Mouse (Mus musculus) CH12.LX (cell line): ENCODE measurements around the gene Smox.

ENCODE experiments used
- CTCF ChIP-seq, 2 experiments: IDR thresholded peaks in 1 of 2; conservative IDR thresholded peaks in 1 of 2; 2 replicates each; pipeline ENCODE4 v1.5.1; 2011 to 2012; ENCODE audit warnings: low read depth in 2 of 2, low read length in 2 of 2, improper control_type of control experiment in 1 of 2, inconsistent platforms in 1 of 2, mild to moderate bottlenecking in 1 of 2, moderate library complexity in 1 of 2
- E2F4 ChIP-seq: IDR thresholded peaks from 2 replicates; pipeline ENCODE4 v1.6.1; 2011; ENCODE audit warnings: low read depth, low read length, improper control_type of control experiment; ENCODE audit not compliant: insufficient replicate concordance
- ETS1 ChIP-seq: conservative IDR thresholded peaks from 2 replicates; pipeline ENCODE4 v1.6.1; 2012; ENCODE audit warnings: low read depth, mild to moderate bottlenecking, inconsistent platforms, low read length, improper control_type of control experiment, moderate library complexity
- GABPA ChIP-seq: IDR thresholded peaks from 2 replicates; pipeline ENCODE4 v1.6.1; 2012; ENCODE audit warnings: low read depth, low read length, improper control_type of control experiment, inconsistent platforms; ENCODE audit not compliant: insufficient replicate concordance
- NELFE ChIP-seq: IDR thresholded peaks from 2 replicates; pipeline ENCODE4 v1.6.1; 2011; ENCODE audit warnings: low read depth, low read length, improper control_type of control experiment
- POLR2A ChIP-seq: IDR thresholded peaks from 2 replicates; pipeline ENCODE4 v1.6.1; 2011; ENCODE audit warnings: low read depth, mild to moderate bottlenecking, improper control_type of control experiment, low read length
- RCOR1 ChIP-seq: conservative IDR thresholded peaks from 2 replicates; pipeline ENCODE4 v1.6.1; 2012; ENCODE audit warnings: low read depth, mild to moderate bottlenecking, inconsistent platforms, low read length, improper control_type of control experiment
- ZC3H11A ChIP-seq: IDR thresholded peaks from 2 replicates; pipeline ENCODE4 v1.6.1; 2012; ENCODE audit warnings: low read depth, mild to moderate bottlenecking, inconsistent platforms, low read length, improper control_type of control experiment
- ZNF384 ChIP-seq: IDR thresholded peaks from 2 replicates; pipeline ENCODE4 v1.6.1; 2012; ENCODE audit warnings: low read depth, low read length, improper control_type of control experiment, inconsistent platforms

DNA sequence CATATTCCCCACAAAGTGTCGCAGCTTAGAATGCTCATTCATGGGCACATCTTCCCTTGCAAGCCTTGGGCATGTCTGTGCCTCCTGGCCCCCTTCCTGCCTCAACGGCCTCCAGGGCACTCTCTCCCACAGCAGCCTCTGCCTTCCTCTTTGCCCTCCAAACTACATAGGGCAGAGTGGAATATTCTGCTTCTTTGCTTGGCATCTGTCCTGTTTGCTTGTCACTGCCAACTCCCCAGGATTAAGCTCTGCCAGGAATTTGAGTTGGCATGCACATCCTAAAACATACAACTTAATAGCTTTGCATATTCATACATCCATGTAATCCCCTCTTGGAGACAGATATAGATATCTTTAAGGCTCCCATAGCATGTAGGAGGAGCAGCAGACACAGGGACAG is 66.6 kb downstream of the Smox start:
- TF ChIP-seq NELFE = no peak
- no peak for TF ChIP-seq RCOR1
- no peak for TF ChIP-seq GABPA
- no peak for TF ChIP-seq CTCF (conservative IDR thresholded peaks at IDR 0.05 in 1 of 2, IDR thresholded peaks at IDR 0.05 in 1 of 2; ENCODE audit: low read depth in 2 of 2, low read length in 2 of 2)
- no peak for TF ChIP-seq ZC3H11A
- no peak for TF ChIP-seq E2F4
- no peak for TF ChIP-seq ZNF384
- TF ChIP-seq ETS1 = no peak
- no peak for TF ChIP-seq POLR2A
